Mouse (Mus musculus): Measurements from ENCODE around the gene Neb. TPM values are rescaled to one million over a fixed set of nuclear protein-coding genes. Genes with fewer than 3 reads are reported as not detected.
"Not testable (repeated sequence)": the region's sequence is repeated elsewhere in the genome, so short reads cannot be mapped to it uniquely, and the experiment has no call there.

Gene Neb
- polyA plus RNA-seq, 1 experiment, result 3.1 TPM

DNA sequence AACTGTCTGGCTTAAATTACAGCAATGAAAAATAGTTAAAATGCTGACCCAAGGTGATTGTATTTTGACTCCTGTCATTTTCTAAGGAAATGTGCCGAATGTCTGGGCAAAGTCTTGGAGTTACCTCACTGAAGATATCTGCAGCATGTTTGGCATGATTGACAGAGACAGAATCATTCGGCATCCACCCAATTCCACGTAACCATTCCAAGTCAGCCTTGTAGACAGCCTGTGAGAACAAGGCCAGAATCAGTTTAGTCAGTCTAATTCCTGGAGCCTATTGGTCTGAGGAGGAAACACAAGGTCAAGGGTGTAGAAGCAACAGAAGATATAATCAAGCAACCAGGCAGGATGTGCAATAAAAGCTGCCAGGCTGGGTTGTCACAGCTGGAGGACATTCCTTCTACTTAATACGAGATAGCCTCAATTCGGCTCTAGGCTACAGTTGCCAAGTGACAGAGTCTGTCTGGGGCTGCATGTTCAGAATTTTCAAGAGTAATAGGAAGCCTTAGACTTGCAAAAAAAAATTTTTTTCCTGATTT, 166.8 kb downstream of the Neb start:
- no peak for DNase-seq (ENCODE audit: extremely low spot score in 1 of 2, low spot score in 1 of 2)

DNA sequence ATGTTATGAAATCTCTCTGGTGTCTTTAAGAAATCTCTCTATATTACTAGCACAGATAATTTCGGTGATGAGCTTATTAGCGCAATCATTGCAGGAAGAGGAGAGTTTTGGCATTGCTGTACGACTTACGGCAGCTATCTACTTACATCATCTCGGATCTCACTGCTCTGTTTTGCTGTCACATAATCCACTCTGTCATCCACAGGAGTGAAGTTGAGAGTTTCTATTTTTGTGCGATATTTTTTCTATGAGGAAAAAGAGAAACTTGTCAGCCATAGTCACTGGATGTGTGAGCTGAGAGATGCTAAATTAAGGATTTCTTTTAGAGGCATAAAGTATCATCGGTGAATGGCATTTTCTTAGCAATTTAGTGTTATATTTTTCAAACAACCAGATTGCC, 167.6 kb downstream of the Neb start:
- DNase-seq (ENCODE audit: extremely low spot score in 1 of 2, low spot score in 1 of 2), result peak in 1 of 2 experiments; percentile 23

DNA sequence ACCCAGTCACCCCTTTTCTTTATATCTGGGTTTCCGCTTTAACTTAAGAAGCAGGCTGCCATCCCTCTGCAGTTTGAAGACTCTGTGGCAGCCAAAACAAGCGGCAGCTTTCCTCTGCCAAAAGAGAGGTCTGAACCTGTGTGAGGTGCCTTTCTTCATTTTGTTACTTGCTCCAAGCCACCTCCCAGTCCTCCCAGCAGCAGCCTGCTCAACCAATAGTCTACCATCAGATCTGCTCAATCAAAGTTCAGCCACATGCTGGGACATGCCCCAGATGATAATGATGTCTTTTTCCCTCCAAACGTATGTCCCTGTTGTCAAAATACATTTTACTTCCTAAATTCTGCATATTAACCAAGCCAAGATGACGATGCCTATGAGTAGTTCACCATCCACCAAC, 173.3 kb downstream of the Neb start:
- DNase-seq (ENCODE audit: extremely low spot score in 1 of 2, low spot score in 1 of 2), result no peak

DNA sequence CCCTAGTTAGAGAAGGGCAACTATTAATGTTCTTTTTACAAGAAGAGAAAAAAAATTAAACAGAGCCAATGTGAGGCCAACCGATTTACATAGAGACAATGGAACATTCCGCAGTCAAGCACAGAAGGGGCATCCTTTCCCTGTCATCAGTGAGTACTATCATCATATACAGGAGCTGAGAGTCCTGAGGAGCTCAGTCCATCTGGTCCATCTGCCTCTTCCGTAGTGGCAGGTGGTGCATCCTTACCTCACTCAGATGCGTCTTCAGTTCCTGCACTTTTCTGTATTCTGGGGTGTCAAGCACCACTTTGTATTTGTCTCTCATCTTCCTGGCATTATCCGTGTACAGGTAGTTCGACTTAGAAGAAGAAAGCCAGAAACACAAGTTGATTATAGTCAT, 184.6 kb downstream of the Neb start:
- DNase-seq (ENCODE audit: extremely low spot score in 1 of 2, low spot score in 1 of 2), result no peak

DNA sequence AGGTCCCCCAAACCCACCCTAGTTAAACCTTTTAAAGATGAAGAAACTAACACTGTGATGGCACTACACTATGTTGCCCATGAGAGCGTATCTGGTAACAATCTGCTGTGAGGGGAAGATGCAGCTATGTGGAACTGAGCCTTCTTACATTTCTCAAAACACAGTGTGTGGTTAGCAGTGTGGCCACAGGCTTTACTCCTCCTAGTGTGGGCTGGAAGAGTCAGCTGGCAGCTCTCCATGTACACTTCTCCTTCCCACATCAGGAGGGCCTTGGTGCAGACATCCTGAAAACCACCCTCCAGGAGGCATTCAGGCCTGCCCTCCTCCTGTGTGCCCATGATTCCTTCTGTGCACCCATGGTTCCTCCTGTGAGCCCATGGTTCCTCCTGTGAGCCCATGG, 198.6 kb downstream of the Neb start:
- DNase-seq (ENCODE audit: extremely low spot score in 1 of 2, low spot score in 1 of 2), result no peak

DNA sequence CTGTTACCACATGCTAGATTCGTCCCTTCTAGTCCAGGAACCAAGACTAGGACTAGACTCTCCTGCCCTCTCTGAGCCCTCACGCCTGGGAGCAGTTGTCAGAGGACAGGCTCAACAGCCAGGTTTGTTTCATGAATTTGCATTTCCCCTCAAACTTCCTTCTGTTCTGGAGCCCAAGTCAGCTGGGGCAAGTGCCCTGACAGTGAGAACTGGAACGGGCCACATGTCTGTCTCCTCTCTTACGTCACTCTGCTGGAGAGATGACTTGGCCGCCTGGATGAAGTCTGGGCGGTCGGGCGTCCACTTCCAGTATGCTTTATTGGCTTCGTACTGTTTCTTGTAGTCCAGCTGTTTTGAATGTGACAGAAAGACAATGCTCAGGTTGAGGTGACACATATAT, 200.5 kb downstream of the Neb start:
- DNase-seq (ENCODE audit: extremely low spot score in 1 of 2, low spot score in 1 of 2), result no peak

DNA sequence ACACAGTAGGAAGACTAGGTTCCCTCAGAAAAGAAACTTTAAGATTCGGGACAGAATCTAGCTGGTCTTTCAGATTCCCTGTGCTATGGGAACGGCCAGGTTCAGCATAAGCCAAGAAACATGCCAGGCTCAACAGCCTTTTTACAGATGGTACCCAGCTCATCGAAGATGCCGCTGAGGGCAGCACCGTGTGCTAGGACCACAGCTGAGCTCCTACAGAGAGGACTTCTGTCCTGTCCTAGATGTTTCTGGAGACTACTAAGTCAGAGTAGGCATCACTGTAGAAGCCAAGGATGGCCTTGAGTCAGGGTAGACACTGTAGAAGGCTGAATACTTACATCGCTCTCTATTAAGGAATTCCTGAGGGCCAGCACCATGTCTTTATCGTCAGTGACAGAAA, 201.1 kb downstream of the Neb start:
- DNase-seq (ENCODE audit: extremely low spot score in 1 of 2, low spot score in 1 of 2), result no peak

DNA sequence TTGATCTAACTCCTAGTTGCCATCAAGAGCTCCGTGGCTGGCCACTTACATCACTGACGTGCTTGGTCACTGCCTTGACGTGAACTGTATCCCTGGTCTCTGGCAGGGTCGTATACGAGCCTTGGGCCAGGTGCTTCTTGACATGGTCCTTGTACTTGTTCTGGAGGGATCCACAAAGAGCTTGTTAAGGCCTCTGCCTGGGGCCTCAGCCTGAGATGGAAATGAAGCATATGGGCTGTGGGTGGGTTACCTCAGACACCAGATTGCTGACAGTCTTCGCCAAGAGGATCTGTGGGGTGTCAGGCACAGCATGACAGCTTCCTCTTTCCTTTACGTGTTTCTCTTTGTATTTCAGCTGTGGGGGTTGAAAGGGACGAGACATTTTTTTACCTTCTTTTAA, 201.7 kb downstream of the Neb start:
- DNase-seq (ENCODE audit: extremely low spot score in 1 of 2, low spot score in 1 of 2), result peak; percentile 74 to 92

DNA sequence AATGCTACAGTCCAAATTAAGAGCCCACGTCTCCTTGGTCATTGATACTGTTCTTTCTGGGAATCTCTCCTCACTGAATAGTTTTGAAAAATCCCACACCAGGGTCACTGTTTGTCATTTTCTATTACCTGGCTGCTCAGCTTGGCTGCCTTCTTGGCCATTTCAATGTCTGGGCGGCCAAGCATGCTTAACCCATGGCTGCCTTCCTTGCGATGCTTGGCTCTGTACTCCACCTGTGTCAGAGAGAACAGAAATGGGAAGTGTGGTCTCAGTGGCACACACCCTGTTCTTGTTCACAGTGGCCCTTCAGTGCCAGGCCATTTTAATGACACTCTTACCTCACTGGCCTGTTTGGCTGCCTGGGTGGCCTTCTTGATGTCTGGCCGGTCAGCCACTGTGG, 203.3 kb downstream of the Neb start:
- DNase-seq (ENCODE audit: extremely low spot score in 1 of 2, low spot score in 1 of 2), result no peak

DNA sequence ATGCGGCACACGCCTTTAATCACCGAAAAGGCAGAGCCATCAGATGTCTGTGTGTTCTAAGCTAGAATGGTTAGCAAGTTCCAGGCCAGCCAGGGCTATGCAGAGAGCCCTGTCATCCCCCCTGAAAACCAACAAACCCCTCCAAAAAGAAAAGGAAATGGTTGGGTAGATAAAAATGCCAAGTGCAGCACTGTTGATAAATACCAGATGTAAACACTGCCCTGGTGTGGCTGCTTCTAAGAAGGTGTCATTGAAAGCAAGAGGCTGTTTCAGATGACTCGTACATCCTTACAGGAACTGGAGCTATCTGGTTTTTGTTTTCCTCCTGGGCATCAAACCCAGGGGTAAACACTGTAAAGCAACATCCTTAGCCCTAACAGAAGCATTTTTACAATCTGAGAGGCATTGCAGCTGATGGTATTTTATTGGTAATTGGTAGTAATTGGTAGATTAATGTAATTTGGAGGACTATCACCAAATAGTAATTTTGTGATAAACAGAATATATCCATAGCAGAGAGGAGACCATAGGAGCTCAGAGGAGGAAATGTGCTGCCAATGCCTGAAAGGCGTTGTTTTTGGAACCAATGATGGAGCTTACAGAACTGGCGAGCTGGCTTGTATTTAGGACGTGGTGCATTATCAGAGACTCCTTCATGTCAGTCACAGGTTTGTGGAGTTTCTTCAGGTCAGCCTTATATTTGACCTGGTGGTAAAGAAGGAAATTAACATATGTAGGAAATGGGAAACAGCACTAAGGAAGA, 208.8 kb downstream of the Neb start:
- DNase-seq (ENCODE audit: extremely low spot score in 1 of 2, low spot score in 1 of 2), result no peak

DNA sequence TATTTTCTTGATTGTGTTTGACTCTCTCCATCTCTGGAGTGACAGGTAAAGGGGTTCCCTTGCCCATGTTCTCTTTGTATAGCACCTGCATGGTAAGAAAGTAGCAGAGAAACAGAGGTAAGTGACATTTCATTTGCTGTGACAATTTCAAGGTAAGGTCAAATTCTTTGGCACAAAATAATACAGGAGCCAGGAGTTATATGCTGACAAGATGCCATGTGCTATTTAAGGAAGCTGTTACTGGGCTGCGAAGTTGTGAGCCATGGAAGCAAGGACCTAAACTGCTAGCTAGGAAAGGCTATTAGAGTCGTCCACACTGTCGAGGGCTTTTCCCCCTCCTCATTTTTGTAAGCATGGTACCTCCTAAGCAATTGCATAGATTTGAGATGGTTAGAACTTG, 225.2 kb downstream of the Neb start:
- no peak for DNase-seq (ENCODE audit: extremely low spot score in 1 of 2, low spot score in 1 of 2)

DNA sequence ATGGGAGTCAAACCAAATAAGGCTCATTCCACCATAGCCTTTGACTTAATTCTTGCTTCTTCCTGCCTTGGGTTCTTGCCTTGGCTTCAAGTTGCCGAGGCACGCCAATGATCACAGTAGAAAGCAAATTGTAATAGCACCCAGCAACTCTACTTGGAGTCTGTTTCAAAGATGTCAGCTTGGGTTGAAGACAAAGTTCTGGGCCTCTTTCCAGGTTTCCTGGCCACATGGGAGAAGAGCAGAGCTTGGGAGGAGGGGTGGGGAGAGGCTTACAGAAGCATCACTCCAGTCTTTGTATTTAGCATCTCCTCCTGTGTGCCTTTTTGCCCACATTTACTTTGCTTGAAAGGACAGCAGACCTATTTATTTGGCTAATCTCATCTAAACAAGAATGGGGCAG, 244.9 kb downstream of the Neb start:
- no peak for DNase-seq (ENCODE audit: extremely low spot score in 1 of 2, low spot score in 1 of 2)

DNA sequence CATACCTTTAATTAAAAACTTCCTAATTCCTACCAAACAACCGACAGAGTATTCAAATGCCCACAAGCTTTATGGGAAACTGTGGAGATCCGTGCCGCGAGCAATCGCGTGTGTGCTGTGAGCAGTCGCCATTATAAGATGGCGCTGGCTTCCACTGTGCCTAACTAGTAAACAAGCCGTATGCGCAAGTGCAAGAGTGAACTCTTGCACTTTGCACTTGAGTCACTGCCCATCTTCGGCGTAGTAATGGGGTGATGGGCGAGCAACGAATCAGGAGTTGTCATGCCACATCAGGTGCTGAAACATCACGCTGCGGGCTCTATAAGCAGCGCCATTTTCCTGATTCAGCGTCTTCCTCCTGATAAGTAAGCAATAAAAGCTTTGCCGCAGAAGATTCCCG, 246.9 kb downstream of the Neb start:
- DNase-seq (ENCODE audit: extremely low spot score in 1 of 2, low spot score in 1 of 2), result not testable (repeated sequence)

DNA sequence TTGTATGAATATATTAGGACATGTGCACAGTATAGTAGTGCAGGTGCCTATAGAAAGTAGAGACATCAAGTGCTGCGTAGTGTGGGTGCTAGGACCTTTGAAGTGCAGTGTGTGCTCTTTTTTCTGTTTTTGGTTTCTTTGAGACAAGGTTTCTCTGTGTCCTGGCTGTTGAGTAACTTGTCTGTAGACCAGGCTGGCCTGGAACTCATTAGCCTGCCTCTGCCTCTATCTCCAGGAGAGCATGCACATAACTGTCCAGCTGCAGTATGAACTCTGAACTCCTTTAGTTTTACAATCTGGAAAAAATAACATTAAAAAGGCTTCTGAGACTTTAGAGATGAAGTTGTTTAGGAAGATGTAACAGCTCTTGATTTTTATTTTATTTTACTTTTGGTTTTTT, 264.2 kb downstream of the Neb start:
- DNase-seq (ENCODE audit: extremely low spot score in 1 of 2, low spot score in 1 of 2), result no peak

Other genes starting within 250 kb of the Neb start
- gene Arl5a, start 46.4 kb upstream of the Neb start, polyA plus RNA-seq (2012; rRNA removed), result 45.1 and 46.0 TPM in 2 replicates